Mouse (Mus musculus) bone marrow macrophage, adult 2 months (primary cell): ENCODE results near the gene Uts2b. TPM values are rescaled to one million over a fixed set of nuclear protein-coding genes. Genes with fewer than 3 reads are reported as not detected.

Experiments used
- H3K27ac ChIP-seq: 2 replicates; pipeline ENCODE4 v1.5.1; 2012; ENCODE audit warnings: low read depth, low read length; ENCODE audit not compliant: insufficient read depth
- H3K4me1 ChIP-seq: 2 replicates; pipeline ENCODE4 v1.6.1; 2012; ENCODE audit warnings: low read length; ENCODE audit not compliant: control insufficient read depth, insufficient read depth
- H3K4me3 ChIP-seq: 2 replicates; pipeline ENCODE4 v1.5.1; 2012; ENCODE audit warnings: mild to moderate bottlenecking, low read length, moderate library complexity; ENCODE audit not compliant: insufficient read depth
- CTCF ChIP-seq: IDR thresholded peaks from 2 replicates; pipeline ENCODE4 v1.5.1; 2012; ENCODE audit warnings: low read depth, mild to moderate bottlenecking, low read length, moderate library complexity
- POLR2A ChIP-seq: IDR thresholded peaks from 2 replicates; pipeline ENCODE4 v1.6.1; 2012; ENCODE audit warnings: mild to moderate bottlenecking, low read depth, low read length, borderline replicate concordance
- polyA plus RNA-seq: library from polyadenylated mRNA; stranded (reverse); fragments of >200 nt; gene quantifications from 2 replicates; pipeline ENCODE4 v1.2.4, GENCODE M21; 2012; ENCODE audit not compliant: missing spikeins, insufficient read depth, insufficient read length

Gene Uts2b
- polyA plus RNA-seq, 1 experiment = not detected

DNA sequence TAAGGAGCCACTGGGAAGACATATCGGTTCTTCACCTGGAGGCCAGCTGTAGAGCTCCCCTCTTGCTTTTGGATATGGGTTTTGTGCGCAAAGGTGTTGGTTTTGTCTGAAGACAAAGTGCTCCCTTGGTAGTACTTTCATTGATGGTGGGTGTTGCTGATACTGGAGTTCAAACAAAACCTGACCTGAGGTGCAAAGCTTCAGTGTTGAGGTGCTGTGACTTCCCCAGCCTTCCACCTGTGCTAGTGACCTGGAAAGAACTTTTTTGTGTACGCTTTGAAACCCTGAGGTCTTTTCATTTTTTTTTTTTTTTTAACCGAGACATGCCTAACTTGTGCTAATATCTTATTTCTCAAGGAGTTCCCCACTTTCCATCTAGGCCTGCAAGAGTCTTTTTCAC lies 20.3 kb upstream of the Uts2b start:
- no peak for TF ChIP-seq POLR2A
- no peak for TF ChIP-seq CTCF
- H3K4me1 ChIP-seq = peaks cover 41% of the 10 kb centered on the region
- H3K4me3 ChIP-seq = peak overlapping the region; percentile 99
- peak overlapping the region; percentile 80; the same call in 1 of the 2 replicates for H3K27ac ChIP-seq

- no peak for TF ChIP-seq POLR2A
- no peak for TF ChIP-seq CTCF
- peak overlapping the region; percentile 99 for H3K4me3 ChIP-seq
- peak overlapping the region; percentile 80 for H3K27ac ChIP-seq
- peaks cover 40% of the 10 kb centered on the region for H3K4me1 ChIP-seq
These were observed 19.7 kb upstream of the Uts2b start for GRCm38 (mm10) chr16:27389534-27390282.

DNA sequence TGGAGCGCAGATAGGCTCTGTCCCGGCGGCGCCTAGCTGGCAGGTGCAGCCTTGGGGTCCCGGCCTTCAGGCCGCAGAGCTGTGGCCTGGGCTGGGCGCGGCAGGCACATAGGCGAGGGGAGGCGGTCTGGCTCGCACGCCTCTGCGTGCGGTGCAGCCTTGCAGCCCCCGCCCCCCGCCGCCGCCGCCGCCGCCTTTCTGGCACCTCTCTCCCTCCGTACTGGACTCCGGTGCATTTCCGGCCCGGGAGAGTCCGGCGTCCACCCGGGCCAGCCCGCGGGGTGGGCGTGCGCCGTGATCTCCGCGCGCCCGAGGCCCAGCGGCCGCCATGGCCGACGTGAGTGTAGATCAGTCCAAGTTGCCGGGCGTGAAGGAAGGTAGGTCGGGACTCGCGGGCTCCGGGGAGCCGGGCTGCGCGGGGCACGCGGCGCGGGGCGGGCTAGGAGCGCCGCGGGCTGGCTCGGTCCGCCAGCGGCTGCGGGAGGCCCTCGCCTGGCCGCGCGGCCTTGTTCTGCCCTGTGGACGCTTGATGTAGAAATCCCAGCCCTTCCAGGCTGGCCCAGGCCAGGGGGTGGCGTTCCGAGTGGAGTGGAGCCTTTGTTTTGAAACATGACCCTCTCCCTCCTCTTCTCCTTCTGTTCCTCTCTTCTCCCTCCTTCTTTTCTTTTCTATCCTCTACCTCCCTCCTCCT lies 18.9 kb upstream of the Uts2b start, which contains the start of gene Ccdc50:
Gene Ccdc50, plus strand, starts transcription at position 109 of the 691 bp plus-strand sequence.
- Histone ChIP-seq H3K27ac (peak within 1 kb of the TSS; percentile 80), H3K4me3 (peak within 1 kb of the TSS; percentile 99), H3K4me1 (peaks cover 40% of the 10 kb centered on the region)
- no peak for TF ChIP-seq POLR2A
- TF ChIP-seq CTCF = no peak

GRCm38 (mm10) chr16:27387634-27388611 lies 17.9 kb upstream of the Uts2b start:
- Histone ChIP-seq H3K27ac (peak overlapping the region; percentile 80), H3K4me1 (peaks cover 37% of the 10 kb centered on the region), H3K4me3 (peak overlapping the region; percentile 99)
- TF ChIP-seq POLR2A (no peak), CTCF (no peak)

GRCm38 (mm10) chr16:27386850-27387407 lies 16.9 kb upstream of the Uts2b start:
- Histone ChIP-seq H3K27ac (peak overlapping the region; percentile 80), H3K4me1 (peaks cover 34% of the 10 kb centered on the region), H3K4me3 (no peak overlapping the region)
- TF ChIP-seq POLR2A (no peak), CTCF (no peak)

- Histone ChIP-seq H3K27ac (peak overlapping the region; percentile 51), H3K4me1 (peaks cover 23% of the 10 kb centered on the region), H3K4me3 (no peak overlapping the region)
- TF ChIP-seq POLR2A (no peak), CTCF (no peak)
These were observed 15.6 kb upstream of the Uts2b start for GRCm38 (mm10) chr16:27385649-27386048.

- Histone ChIP-seq H3K27ac (peak overlapping the region; percentile 51), H3K4me1 (peaks cover 19% of the 10 kb centered on the region), H3K4me3 (no peak overlapping the region)
- TF ChIP-seq CTCF = no peak
- no peak for TF ChIP-seq POLR2A
These were observed 15.0 kb upstream of the Uts2b start for GRCm38 (mm10) chr16:27384893-27385603.

- Histone ChIP-seq H3K4me1 (peaks cover 15% of the 10 kb centered on the region), H3K4me3 (no peak overlapping the region), H3K27ac (no peak overlapping the region)
- TF ChIP-seq POLR2A (no peak), CTCF (no peak)
These were observed 12.2 kb upstream of the Uts2b start for GRCm38 (mm10) chr16:27382217-27382616.
